Comparison of ENCODE assay signal across 8 mouse cellular contexts in the genomic region with DNA sequence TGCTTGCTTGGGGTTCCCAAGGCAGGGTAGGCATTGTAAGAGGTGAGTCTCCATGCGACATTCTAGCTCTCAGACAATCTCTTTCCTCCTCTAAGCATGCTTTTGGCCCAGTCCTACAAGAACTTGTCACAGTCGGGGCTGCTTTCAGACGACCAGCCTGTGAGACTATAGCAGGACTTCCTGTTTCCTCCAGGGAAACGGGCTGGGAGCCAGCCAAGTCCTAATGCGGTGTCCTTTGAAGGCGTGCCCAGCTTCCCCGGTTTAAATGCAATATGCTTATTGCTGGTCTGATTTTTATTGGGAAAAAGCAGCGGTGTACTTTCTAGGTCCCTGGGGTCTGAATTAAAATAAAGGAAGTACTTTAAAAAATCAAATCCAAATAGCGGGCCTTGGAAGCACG.
DNase-seq lines count a peak whose midpoint lies in the region; ATAC-seq and TF ChIP-seq lines count a peak whose summit lies in the region.

No protein-coding gene starts in this region.

- no peak overlapping the region for H3K4me3 ChIP-seq in limb, embryonic 10.5 days
- H3K4me3 ChIP-seq in intestine, postnatal 0 days (ENCODE audit: low read depth, low read length) = no peak overlapping the region

- peak overlapping the region; percentile 34; the same call in 1 of the 2 replicates for H3K27ac ChIP-seq in limb, embryonic 10.5 days
- no peak overlapping the region for H3K27ac ChIP-seq in intestine, postnatal 0 days (ENCODE audit: low read depth, low read length)

- H3K9ac ChIP-seq in intestine, postnatal 0 days (ENCODE audit: low read depth, low read length) = no peak overlapping the region

- H3K27me3 ChIP-seq in limb, embryonic 10.5 days (ENCODE audit: low read depth, poor library complexity, severe bottlenecking) = peaks cover 32% of the 10 kb centered on the region
- H3K27me3 ChIP-seq in intestine, postnatal 0 days (replicated peaks; ENCODE audit: control insufficient read depth, insufficient read depth, low read length) = no peaks in the 10 kb centered on the region

- no peak for ATAC-seq in inflammation-experienced regulatory T-cells, adult 6 months
- no peak for ATAC-seq in intestine, postnatal 0 days

- H3K4me2 ChIP-seq in intestine, postnatal 0 days (replicated peaks; ENCODE audit: low read depth) = no peak overlapping the region

- H3K4me1 ChIP-seq in limb, embryonic 10.5 days = peaks cover 9% of the 10 kb centered on the region; the same call in 1 of the 2 replicates
- H3K4me1 ChIP-seq in intestine, postnatal 0 days (replicated peaks; ENCODE audit: control insufficient read depth, insufficient read depth, low read length) = no peaks in the 10 kb centered on the region

- 70% methylated on average over 10 of the region's 10 CpGs for WGBS in limb, embryonic 10.5 days
- 37% methylated on average over 10 of the region's 10 CpGs for WGBS in intestine, postnatal 0 days

- DNase-seq in cerebellum, postnatal 36 days = peak; percentile 36 to 40
- no peak for DNase-seq in cerebellum, adult 9-10 months
- peak; percentile 15 for DNase-seq in ovary, postnatal 36 days (ENCODE audit: low spot score)
- no peak for DNase-seq in ovary, postnatal 10 days (ENCODE audit: low spot score)
- DNase-seq in heart, postnatal 10 days = peak; percentile 74 to 76
- DNase-seq in limb, embryonic 10.5 days (ENCODE audit: low spot score) = no peak

- intact Hi-C loops in heart, postnatal 10 days (cut with DNase I) = no loop called here

- no peaks in the 10 kb centered on the region for H3K9me3 ChIP-seq in limb, embryonic 10.5 days (replicated peaks)
- H3K9me3 ChIP-seq in intestine, postnatal 0 days (ENCODE audit: control insufficient read depth) = no peaks in the 10 kb centered on the region

- H3K36me3 ChIP-seq in limb, embryonic 10.5 days = no peaks in the 10 kb centered on the region
- H3K36me3 ChIP-seq in intestine, postnatal 0 days (ENCODE audit: control insufficient read depth, insufficient read depth) = no peaks in the 10 kb centered on the region

- no peak for TF ChIP-seq CTCF in intestine, postnatal 0 days (IDR thresholded peaks at IDR 0.05; ENCODE audit: low read depth)

Comparison
In these comparisons a context has a peak if more than half of its experiments do, and no peak if none do; other contexts are left out.
1. DNase-seq: peak in cerebellum, postnatal 36 days (2 of 2), ovary, postnatal 36 days (single experiment) and heart, postnatal 10 days (2 of 2); none in cerebellum, adult 9-10 months (single experiment), ovary, postnatal 10 days (single experiment) and limb, embryonic 10.5 days (single experiment).